Mouse (Mus musculus): ENCODE results near the gene Kcnh6. TPM values are rescaled to one million over a fixed set of nuclear protein-coding genes. Genes with fewer than 3 reads are reported as not detected.
A peak's percentile ranks its signal among the peaks of the same experiment; 100 is the strongest.
"Not testable (repeated sequence)": the region's sequence is repeated elsewhere in the genome, so short reads cannot be mapped to it uniquely, and the experiment has no call there.

The Kcnh6 gene
- total and polyA plus RNA-seq, 3 experiments = 0.39 TPM; not detected in 2

GRCm38 (mm10) chr11:106016440-106016839 is 8.5 kb downstream of the Kcnh6 start:
- TF ChIP-seq POLR2A (IDR thresholded peaks at IDR 0.05; ENCODE audit: insufficient read depth, low read depth, low read length) (no peak), CTCF (IDR thresholded peaks at IDR 0.05) (no peak), EP300 (IDR thresholded peaks at IDR 0.05; ENCODE audit: insufficient read depth, low read depth, low read length) (no peak)

GRCm38 (mm10) chr11:106020051-106020763 is 12.3 kb downstream of the Kcnh6 start:
- Histone ChIP-seq H3K4me3 (no peak overlapping the region), H3K27me3 (ENCODE audit: control insufficient read depth, insufficient read depth, low read length) (peaks cover 8% of the 10 kb centered on the region), H3K36me3 (ENCODE audit: control insufficient read depth, insufficient read depth, low read length) (no peaks in the 10 kb centered on the region), H3K4me1 (ENCODE audit: control insufficient read depth, insufficient read depth, low read length) (no peaks in the 10 kb centered on the region), H3K9ac (ENCODE audit: low read depth, low read length) (no peak overlapping the region), H3K79me2 (replicated peaks; ENCODE audit: control insufficient read depth, insufficient read depth, low read length) (no peaks in the 10 kb centered on the region), H3K27ac (no peak overlapping the region)
- TF ChIP-seq CTCF (IDR thresholded peaks at IDR 0.05) (no peak), POLR2A (IDR thresholded peaks at IDR 0.05; ENCODE audit: insufficient read depth, low read depth, low read length) (no peak), EP300 (IDR thresholded peaks at IDR 0.05; ENCODE audit: insufficient read depth, low read depth, low read length) (no peak)
- intact Hi-C loops (cut with DNase I) = no loop called here
- no peak for DNase-seq
- WGBS = 4% methylated on average over 50 of the region's 50 CpGs

More at GRCm38 (mm10) chr11:106016440-106016839, 8.5 kb downstream of the Kcnh6 start:
- Histone ChIP-seq H3K27me3 (ENCODE audit: control insufficient read depth, insufficient read depth, low read length) (peaks cover 8% of the 10 kb centered on the region), H3K4me1 (ENCODE audit: control insufficient read depth, insufficient read depth, low read length) (peaks cover 5% of the 10 kb centered on the region), H3K4me3 (no peak overlapping the region), H3K27ac (no peak overlapping the region), H3K36me3 (ENCODE audit: control insufficient read depth, insufficient read depth, low read length) (no peaks in the 10 kb centered on the region), H3K9ac (ENCODE audit: low read depth, low read length) (no peak overlapping the region), H3K79me2 (replicated peaks; ENCODE audit: control insufficient read depth, insufficient read depth, low read length) (no peaks in the 10 kb centered on the region)
- WGBS = 69% methylated on average over 5 of the region's 5 CpGs
- intact Hi-C loops (cut with DNase I) = no loop called here
- DNase-seq = no peak

DNA sequence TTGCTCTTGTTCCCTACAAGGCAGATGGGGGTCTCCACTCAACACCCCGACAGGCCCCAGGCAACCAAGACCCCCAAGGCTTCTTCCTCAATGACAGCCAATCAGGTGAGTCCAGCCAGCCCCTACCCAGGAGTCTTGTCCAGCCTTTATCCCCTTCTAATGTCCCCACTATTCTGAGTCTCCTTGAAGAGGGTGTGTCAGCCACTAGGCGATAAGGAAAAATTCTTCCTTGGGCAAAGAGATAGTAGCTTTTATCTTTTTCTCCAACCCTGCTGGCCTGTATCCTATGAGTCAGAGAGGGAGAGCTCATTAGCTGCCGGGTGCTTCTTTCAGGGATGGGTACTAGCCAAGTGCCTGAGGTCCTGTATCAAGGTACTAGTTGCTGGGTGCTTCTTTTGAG is 17.9 kb downstream of the Kcnh6 start:
- intact Hi-C loops (cut with DNase I) = loop anchor here (2.0 kb wide), 2 partner anchors 25 to 99 kb away; no protein-coding TSS in a partner anchor
- H3K36me3 ChIP-seq (ENCODE audit: control insufficient read depth, insufficient read depth, low read length) = no peaks in the 10 kb centered on the region
- H3K27me3 ChIP-seq (ENCODE audit: control insufficient read depth, insufficient read depth, low read length) = no peaks in the 10 kb centered on the region
- no peak overlapping the region for H3K9ac ChIP-seq (ENCODE audit: low read depth, low read length)
- H3K4me1 ChIP-seq (ENCODE audit: control insufficient read depth, insufficient read depth, low read length) = no peaks in the 10 kb centered on the region
- TF ChIP-seq EP300 (IDR thresholded peaks at IDR 0.05; ENCODE audit: insufficient read depth, low read depth, low read length) (no peak), CTCF (IDR thresholded peaks at IDR 0.05) (no peak), POLR2A (IDR thresholded peaks at IDR 0.05; ENCODE audit: insufficient read depth, low read depth, low read length) (no peak)
- no peak overlapping the region for H3K27ac ChIP-seq
- WGBS = 44% methylated on average over 3 of the region's 3 CpGs
- no peak overlapping the region for H3K4me3 ChIP-seq
- DNase-seq = no peak
- no peaks in the 10 kb centered on the region for H3K79me2 ChIP-seq (replicated peaks; ENCODE audit: control insufficient read depth, insufficient read depth, low read length)

GRCm38 (mm10) chr11:106026465-106027151 is 18.7 kb downstream of the Kcnh6 start:
- intact Hi-C loops (cut with DNase I) = loop anchor here (2.0 kb wide), 2 partner anchors 26 to 100 kb away; no protein-coding TSS in a partner anchor
- Histone ChIP-seq H3K36me3 (ENCODE audit: control insufficient read depth, insufficient read depth, low read length) (no peaks in the 10 kb centered on the region), H3K9ac (ENCODE audit: low read depth, low read length) (no peak overlapping the region), H3K27ac (no peak overlapping the region), H3K4me1 (ENCODE audit: control insufficient read depth, insufficient read depth, low read length) (no peaks in the 10 kb centered on the region), H3K27me3 (ENCODE audit: control insufficient read depth, insufficient read depth, low read length) (no peaks in the 10 kb centered on the region), H3K79me2 (replicated peaks; ENCODE audit: control insufficient read depth, insufficient read depth, low read length) (no peaks in the 10 kb centered on the region), H3K4me3 (no peak overlapping the region)
- peak; percentile 53 to 72 for DNase-seq
- WGBS = 19% methylated on average over 11 of the region's 11 CpGs
- peak; percentile 35; the same call in 1 of the 2 replicates for TF ChIP-seq EP300 (IDR thresholded peaks at IDR 0.05; ENCODE audit: insufficient read depth, low read depth, low read length)
- peak; percentile 91 for TF ChIP-seq CTCF (IDR thresholded peaks at IDR 0.05)
- TF ChIP-seq POLR2A (IDR thresholded peaks at IDR 0.05; ENCODE audit: insufficient read depth, low read depth, low read length) = no peak

DNA sequence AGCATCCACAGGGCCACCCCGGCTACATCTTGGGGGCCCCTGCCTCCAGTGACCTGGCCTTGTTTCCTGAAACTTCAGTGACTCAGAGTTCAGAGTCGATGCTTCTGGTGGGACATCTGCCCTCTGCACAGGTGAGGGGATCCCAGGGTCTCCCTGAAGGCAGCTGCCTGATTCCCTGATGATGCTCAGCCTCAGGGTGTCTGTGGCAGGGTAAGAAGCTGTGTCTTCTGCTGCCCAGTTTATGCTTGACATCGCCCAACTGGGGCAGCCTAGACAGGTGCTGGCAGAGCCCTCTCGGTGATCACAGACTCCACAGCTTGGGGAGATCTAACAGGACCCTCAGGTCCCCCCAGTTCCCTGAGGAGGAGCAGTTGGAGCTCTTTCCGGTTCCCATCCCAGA is 19.7 kb downstream of the Kcnh6 start:
- Histone ChIP-seq H3K4me3 (no peak overlapping the region), H3K9ac (ENCODE audit: low read depth, low read length) (no peak overlapping the region), H3K27me3 (ENCODE audit: control insufficient read depth, insufficient read depth, low read length) (no peaks in the 10 kb centered on the region), H3K36me3 (ENCODE audit: control insufficient read depth, insufficient read depth, low read length) (no peaks in the 10 kb centered on the region), H3K27ac (no peak overlapping the region), H3K79me2 (replicated peaks; ENCODE audit: control insufficient read depth, insufficient read depth, low read length) (no peaks in the 10 kb centered on the region), H3K4me1 (ENCODE audit: control insufficient read depth, insufficient read depth, low read length) (no peaks in the 10 kb centered on the region)
- intact Hi-C loops (cut with DNase I) = loop anchor here (2.0 kb wide), 2 partner anchors 27 to 101 kb away; no protein-coding TSS in a partner anchor
- DNase-seq = no peak
- WGBS = 85% methylated on average over 5 of the region's 5 CpGs
- TF ChIP-seq CTCF (IDR thresholded peaks at IDR 0.05) (no peak), EP300 (IDR thresholded peaks at IDR 0.05; ENCODE audit: insufficient read depth, low read depth, low read length) (no peak), POLR2A (IDR thresholded peaks at IDR 0.05; ENCODE audit: insufficient read depth, low read depth, low read length) (no peak)

DNA sequence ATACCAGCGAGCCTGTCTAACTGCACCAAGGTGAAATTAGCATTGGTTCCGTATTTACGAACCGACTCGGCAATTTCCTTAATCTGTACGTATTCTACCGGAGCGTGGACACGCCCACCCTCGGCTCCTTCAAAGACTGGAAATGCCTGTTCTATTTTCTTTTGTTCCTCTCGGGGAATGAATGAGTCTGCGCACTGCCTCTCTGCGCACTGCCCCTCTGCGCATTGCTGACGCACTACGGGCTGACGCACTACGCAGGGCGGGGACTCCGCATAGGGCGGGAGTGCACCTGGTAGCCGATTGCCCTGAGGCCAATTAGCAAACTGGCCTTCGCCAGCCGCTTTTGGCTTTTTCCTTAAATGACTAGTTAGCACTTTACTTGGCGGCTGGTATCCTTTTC is 24.1 kb downstream of the Kcnh6 start:
- H3K36me3 ChIP-seq (ENCODE audit: control insufficient read depth, insufficient read depth, low read length); H3K79me2 ChIP-seq (replicated peaks; ENCODE audit: control insufficient read depth, insufficient read depth, low read length); intact Hi-C loops (cut with DNase I); H3K27me3 ChIP-seq (ENCODE audit: control insufficient read depth, insufficient read depth, low read length); H3K9ac ChIP-seq (ENCODE audit: low read depth, low read length); H3K27ac ChIP-seq; H3K4me1 ChIP-seq (ENCODE audit: control insufficient read depth, insufficient read depth, low read length); DNase-seq: not testable (repeated sequence)
- 29% methylated on average over 12 of the region's 25 CpGs for WGBS
- H3K4me3 ChIP-seq = peak overlapping the region; percentile 42
